Mouse (Mus musculus): Measurements from ENCODE around the gene Mex3a. TPM values are rescaled to one million over a fixed set of nuclear protein-coding genes. Genes with fewer than 3 reads are reported as not detected.

Mex3a gene
- total RNA-seq, 2 experiments from 2014 or later = 0.19 to 0.34 TPM

- ATAC-seq (replicated peaks; ENCODE audit: low FRiP score, poor library complexity, severe bottlenecking) = no peak
Measured at GRCm38 (mm10) chr3:88541622-88542401, 9.6 kb downstream of the Mex3a start.

DNA sequence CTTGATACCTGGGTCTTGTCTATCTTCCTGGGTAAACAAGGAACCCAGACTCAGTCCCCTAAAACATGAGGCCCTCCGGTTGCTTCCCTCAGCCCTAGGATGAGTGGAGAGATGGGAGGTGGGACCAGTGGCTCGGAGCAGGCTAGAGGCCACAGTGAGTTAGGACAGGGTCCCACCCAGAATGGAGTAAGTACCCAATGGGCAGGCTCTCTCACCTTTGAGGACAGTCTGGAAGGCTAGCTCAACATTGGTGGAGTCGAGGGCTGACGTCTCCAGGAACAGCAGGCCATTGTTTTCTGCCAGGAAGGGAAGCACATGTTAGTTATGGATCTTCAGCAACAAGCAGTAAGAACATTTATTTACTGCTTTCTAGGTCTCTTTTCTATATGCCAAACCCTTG is 10.3 kb downstream of the Mex3a start:
- no peak for ATAC-seq (replicated peaks; ENCODE audit: low FRiP score, poor library complexity, severe bottlenecking)

- ATAC-seq (replicated peaks; ENCODE audit: low FRiP score, poor library complexity, severe bottlenecking) = no peak
Measured at GRCm38 (mm10) chr3:88543174-88543573, 11.0 kb downstream of the Mex3a start.

- ATAC-seq (replicated peaks; ENCODE audit: low FRiP score, poor library complexity, severe bottlenecking) = no peak
Measured at GRCm38 (mm10) chr3:88543651-88544410, 11.6 kb downstream of the Mex3a start.

DNA sequence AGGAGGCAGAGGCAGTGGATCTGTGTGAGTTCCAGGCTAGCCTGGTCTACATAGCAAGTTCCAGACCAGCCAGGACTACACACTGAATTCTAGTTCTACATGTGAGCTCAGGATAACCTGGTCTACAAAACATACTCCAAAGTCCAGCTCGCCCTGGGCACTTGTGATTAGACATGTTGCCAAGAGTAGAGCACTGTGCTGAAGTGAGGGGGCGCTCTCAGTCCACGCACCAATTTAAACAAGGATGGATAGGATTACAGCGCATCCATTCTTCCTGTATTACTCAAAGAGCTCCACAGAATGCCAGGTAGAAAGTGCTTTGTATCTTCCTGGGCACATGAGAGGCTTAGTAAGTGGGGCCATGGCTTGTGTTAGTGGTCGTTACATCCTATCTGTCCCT is 12.3 kb downstream of the Mex3a start:
- ATAC-seq (replicated peaks; ENCODE audit: low FRiP score, poor library complexity, severe bottlenecking) = no peak

DNA sequence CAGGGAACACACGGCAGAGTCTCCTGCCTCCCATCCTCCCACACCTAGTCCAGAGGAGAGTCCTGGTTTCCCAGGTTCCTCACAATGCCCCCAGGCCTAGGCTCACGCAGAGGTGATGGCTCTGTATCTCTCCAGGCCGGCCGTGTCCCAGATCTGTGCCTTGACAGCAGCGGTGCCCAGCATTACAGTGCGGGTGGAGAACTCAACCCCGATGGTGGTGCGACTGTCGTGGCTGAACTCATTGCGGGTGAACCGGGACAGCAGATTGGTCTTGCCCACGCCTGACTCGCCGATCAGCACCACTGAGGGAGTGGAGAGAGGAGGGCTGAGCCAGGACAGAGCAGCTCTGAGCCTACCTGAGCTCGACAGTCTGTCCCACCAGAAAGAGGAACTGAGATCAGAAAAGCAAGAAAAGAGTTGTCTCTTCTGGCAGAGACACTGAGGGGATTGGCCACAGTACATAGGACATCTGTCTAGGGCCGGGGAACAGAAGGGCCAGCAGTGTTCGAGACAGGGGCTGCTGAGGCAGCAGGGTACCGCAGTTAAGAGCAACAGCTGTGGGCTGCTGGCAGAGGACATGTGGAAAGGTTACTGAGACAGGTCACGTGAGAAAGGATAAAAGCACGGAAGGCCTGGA is 12.9 kb downstream of the Mex3a start:
- ATAC-seq (replicated peaks; ENCODE audit: low FRiP score, poor library complexity, severe bottlenecking) = no peak

- ATAC-seq (replicated peaks; ENCODE audit: low FRiP score, poor library complexity, severe bottlenecking) = 0 out of 2 replicates have a peak, but pooled peaks have one; percentile 17
Measured at GRCm38 (mm10) chr3:88546674-88547418, 14.7 kb downstream of the Mex3a start.

DNA sequence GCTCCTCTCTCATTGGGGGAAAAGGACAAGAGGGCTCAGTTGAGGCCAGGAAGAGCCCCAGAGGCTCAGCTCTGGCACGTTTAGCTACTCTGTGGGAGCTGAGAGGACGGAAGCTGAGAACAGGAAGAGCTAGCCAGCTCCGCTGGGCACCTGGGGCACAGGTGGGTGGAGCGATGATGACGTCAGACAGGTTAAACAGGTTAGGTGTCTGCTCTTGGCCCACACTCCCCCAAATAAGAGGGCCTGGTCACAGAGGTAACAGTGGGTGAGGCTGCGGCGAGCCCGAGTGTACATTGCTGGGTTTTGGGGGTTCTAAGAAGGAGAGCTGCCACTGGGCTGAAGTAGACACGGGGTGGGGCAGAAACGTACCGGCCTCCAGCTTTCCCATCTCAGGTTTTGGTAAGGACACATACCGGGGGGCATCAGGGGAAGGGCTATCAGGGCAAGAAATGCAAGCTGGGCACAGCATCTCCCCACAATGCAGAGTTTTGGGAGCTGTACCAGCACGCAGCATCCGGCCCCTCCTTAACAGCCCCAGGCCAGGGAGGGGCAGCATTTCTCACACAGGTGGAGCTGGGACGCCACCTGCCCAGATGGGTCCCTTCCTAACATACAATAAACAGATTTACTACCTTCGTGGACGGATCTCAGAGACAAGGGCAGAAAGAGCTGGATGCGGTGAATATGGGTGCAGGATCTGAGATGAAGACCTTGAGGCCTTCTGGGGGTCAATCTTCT is 16.2 kb downstream of the Mex3a start, which contains the start of gene Rab25:
Rab25 (minus strand) TSS at position 121 of the 738 bp plus-strand sequence.
- ATAC-seq (replicated peaks; ENCODE audit: low FRiP score, poor library complexity, severe bottlenecking) = no peak

DNA sequence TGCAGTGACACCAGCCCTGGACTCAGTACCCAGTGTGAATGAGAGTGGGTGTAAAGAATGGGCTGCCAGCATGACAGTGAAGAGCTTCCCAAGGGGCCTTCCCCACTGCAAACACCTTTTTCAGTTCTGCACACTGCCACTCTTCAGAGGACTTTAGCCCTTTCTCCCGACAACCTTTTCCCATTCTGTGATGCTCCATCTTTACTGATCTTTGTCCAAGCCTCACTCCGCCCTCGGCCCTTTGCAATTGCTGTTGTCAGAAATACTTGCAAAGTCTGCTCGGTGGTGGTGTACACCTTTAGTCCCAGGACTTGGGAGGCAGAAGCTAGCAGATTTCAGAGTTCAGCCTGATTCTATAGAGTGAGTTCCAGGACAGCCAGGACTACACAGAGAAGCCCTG is 19.4 kb downstream of the Mex3a start:
- no peak for ATAC-seq (replicated peaks; ENCODE audit: low FRiP score, poor library complexity, severe bottlenecking)

GRCm38 (mm10) chr3:88552082-88552645 is 20.0 kb downstream of the Mex3a start:
- ATAC-seq (replicated peaks; ENCODE audit: low FRiP score, poor library complexity, severe bottlenecking) = 0 out of 2 replicates have a peak, but pooled peaks have one; percentile 4

DNA sequence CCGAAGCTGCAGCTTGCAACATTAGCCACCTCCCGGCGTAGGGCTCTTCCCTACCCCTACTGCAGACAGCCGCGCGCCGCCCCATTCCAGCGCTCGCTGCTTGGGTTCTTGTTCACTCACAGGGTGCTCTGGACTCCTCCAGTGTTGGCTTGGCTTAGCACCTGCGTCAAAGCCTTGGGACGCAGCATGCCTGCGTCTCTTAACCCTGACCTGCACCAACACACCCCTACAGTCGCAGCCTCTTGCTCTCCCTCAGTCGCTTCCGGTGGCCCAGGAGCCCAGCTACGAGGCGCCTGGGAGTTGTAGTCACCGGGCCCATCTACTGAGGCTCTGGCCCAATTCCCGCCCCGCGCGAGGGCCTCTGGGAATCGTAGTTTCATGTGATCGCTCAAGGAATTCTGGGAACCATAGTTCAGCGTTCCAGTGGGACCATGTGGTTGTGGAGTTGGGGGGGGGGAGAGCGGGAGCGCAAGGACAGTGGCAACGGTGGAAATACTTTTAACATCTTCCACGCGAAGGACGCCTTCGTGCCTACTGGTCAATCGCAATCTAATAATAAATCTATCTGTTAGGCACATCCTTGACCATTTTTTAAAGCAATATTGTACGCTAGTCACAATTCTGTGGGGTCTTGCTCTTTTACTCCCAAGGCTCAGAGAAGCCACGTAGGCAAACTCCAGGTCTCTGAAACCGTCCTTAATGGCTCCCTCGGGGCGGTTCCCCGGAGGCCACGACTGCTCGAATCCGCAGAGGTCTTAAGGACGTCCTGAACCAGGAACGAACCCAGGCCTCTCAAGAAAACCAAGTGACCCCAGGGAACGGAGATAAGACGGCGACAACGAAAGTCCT is 20.7 kb downstream of the Mex3a start, which contains the start of gene Lamtor2:
Lamtor2 (minus strand) TSS at position 399 of the 849 bp plus-strand sequence.
- ATAC-seq (replicated peaks; ENCODE audit: low FRiP score, poor library complexity, severe bottlenecking) = peak; percentile 92

- ATAC-seq (replicated peaks; ENCODE audit: low FRiP score, poor library complexity, severe bottlenecking) = peak; percentile 69
Measured at GRCm38 (mm10) chr3:88553525-88553879, 21.3 kb downstream of the Mex3a start, which contains the start of gene Ubqln4. TSS of gene Ubqln4 (plus strand) at chr3:88553758.

GRCm38 (mm10) chr3:88553880-88554586 is 21.8 kb downstream of the Mex3a start:
- ATAC-seq (replicated peaks; ENCODE audit: low FRiP score, poor library complexity, severe bottlenecking) = peak; percentile 41

GRCm38 (mm10) chr3:88555069-88555605 is 22.9 kb downstream of the Mex3a start:
- ATAC-seq (replicated peaks; ENCODE audit: low FRiP score, poor library complexity, severe bottlenecking) = no peak

DNA sequence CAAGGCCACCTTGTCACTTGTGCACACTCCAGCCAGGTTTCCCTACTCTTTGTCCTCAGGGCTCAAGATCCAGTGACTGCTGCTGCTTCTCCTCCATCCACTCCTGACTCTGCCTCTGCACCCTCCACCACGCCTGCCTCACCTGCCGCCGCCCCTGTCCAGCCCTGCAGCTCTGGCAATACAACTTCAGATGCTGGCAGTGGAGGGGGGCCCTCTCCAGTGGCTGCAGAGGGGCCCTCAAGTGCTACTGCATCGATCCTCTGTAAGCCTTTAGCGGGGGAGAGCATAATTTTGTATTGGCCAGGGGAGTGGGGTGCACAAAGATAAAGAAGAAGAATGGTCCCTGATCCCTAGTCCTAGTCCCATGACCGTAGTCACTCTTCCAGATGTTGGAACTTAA is 23.5 kb downstream of the Mex3a start:
- ATAC-seq (replicated peaks; ENCODE audit: low FRiP score, poor library complexity, severe bottlenecking) = no peak

DNA sequence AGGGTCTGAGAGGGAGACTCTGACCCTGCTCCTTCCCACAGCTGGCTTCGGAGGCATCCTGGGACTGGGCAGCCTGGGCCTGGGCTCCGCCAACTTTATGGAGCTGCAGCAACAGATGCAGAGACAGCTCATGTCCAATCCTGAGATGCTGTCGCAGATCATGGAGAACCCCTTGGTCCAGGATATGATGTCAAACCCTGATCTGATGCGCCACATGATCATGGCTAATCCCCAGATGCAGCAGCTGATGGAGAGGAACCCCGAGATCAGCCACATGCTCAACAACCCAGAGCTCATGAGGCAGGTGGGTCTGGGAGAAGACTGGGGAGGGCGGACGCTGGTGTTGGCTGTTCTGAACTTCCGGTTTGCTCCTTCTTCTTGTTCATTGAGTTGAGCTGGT is 24.4 kb downstream of the Mex3a start:
- ATAC-seq (replicated peaks; ENCODE audit: low FRiP score, poor library complexity, severe bottlenecking) = no peak

DNA sequence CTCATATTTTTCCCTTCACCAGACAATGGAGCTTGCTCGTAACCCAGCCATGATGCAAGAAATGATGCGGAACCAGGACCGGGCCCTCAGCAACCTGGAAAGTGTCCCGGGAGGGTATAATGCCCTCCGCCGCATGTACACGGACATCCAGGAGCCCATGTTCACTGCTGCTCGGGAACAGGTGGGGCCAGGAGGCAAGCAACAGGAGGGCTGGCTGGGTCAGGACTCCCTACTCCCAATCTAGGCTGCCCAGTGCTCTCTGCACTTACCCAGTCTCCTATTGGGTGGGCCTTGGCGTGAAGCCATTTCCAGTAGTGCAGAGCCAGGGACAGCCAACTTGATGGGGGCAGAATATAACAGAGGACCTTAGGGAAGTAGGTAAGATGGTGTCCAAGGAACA is 27.4 kb downstream of the Mex3a start:
- no peak for ATAC-seq (replicated peaks; ENCODE audit: low FRiP score, poor library complexity, severe bottlenecking)

All from erythroblast, adult 5-6 weeks (primary cell).